Mouse (Mus musculus) forebrain, embryonic 11.5 days (tissue): Measurements from ENCODE around the gene Syf2. TPM values are rescaled to one million over a fixed set of nuclear protein-coding genes. Genes with fewer than 3 reads are reported as not detected.
A peak's percentile ranks its signal among the peaks of the same experiment; 100 is the strongest.

Experiments
- ATAC-seq: fragments of 200-750 bp; cut with Nextera tagmentation; replicated peaks from 2 replicates; pipeline ENCODE4 v1.8.0; 2017; ENCODE audit warnings: moderate TSS enrichment; ENCODE audit not compliant: low FRiP score
- DNase-seq: peaks from one replicate; pipeline ENCODE4 v3.0.0-alpha.2; 2017; ENCODE audit warnings: low spot score
- H3K27ac ChIP-seq: fragments of 300-500 bp; sonication (generic); 2 replicates; pipeline ENCODE4 v1.5.1; 2014; ENCODE audit warnings: low read depth, low read length
- H3K27me3 ChIP-seq: fragments of 300-500 bp; sonication (generic); 2 replicates; pipeline ENCODE4 v1.6.1; 2014; ENCODE audit warnings: mild to moderate bottlenecking, low read length, mixed read lengths; ENCODE audit not compliant: control insufficient read depth, insufficient read depth
- H3K36me3 ChIP-seq: fragments of 300-500 bp; sonication (generic); 2 replicates; pipeline ENCODE4 v1.6.1; 2014; ENCODE audit warnings: mild to moderate bottlenecking, low read length, moderate library complexity, mixed read lengths; ENCODE audit not compliant: control insufficient read depth, insufficient read depth
- H3K4me1 ChIP-seq: fragments of 300-500 bp; sonication (generic); replicated peaks from 2 replicates; pipeline ENCODE4 v1.6.1; 2014; ENCODE audit warnings: low read length, mixed read lengths; ENCODE audit not compliant: control insufficient read depth, insufficient read depth
- H3K4me2 ChIP-seq: fragments of 300-500 bp; sonication (generic); 2 replicates; pipeline ENCODE4 v1.6.1; 2014; ENCODE audit warnings: low read depth, mild to moderate bottlenecking, low read length, moderate library complexity, mixed read lengths; ENCODE audit not compliant: severe bottlenecking
- H3K4me3 ChIP-seq: fragments of 300-500 bp; sonication (generic); 2 replicates; pipeline ENCODE4 v1.5.1; 2014; ENCODE audit warnings: low read depth, low read length
- H3K9ac ChIP-seq: fragments of 300-500 bp; sonication (generic); 2 replicates; pipeline ENCODE4 v1.6.1; 2014; ENCODE audit warnings: low read length
- H3K9me3 ChIP-seq: fragments of 300-500 bp; sonication (generic); 2 replicates; pipeline ENCODE4 v1.6.1; 2016; ENCODE audit warnings: low read length, mixed read lengths; ENCODE audit not compliant: control insufficient read depth
- WGBS: fragments of 180-500 bp; shearing (Covaris S2); extraction: QIAGEN DNeasy Blood & Tissue Kit; methylation state at CpG from one replicate; pipeline ENCODE4 v1.1.7; 2014; 5-methylcytosine and 5-hydroxymethylcytosine counted together
- polyA plus RNA-seq: library from polyadenylated mRNA; unstranded; fragments of >200 nt; fragmentation: Nextera tagmentation; extraction: Ambion mirVana; gene quantifications from 2 replicates; pipeline ENCODE4 v1.2.1, GENCODE M21; 2014

The Syf2 gene
- polyA plus RNA-seq, 1 experiment from 2014 or later, result 66.7 TPM

GRCm38 (mm10) chr4:134929536-134929935, 1.2 kb upstream of the Syf2 start:
- Histone ChIP-seq H3K9me3 (no peaks in the 10 kb centered on the region), H3K4me3 (no peak overlapping the region), H3K27me3 (no peaks in the 10 kb centered on the region), H3K4me2 (no peak overlapping the region), H3K9ac (no peak overlapping the region), H3K36me3 (peaks cover 11% of the 10 kb centered on the region), H3K27ac (no peak overlapping the region), H3K4me1 (peaks cover 12% of the 10 kb centered on the region)
- WGBS, result 82% methylated on average over 4 of the region's 4 CpGs
- ATAC-seq, result no peak
- DNase-seq, result no peak

GRCm38 (mm10) chr4:134930190-134930589, 508 bp upstream of the Syf2 start:
- no peaks in the 10 kb centered on the region for H3K9me3 ChIP-seq
- WGBS, result 32% methylated on average over 9 of the region's 9 CpGs
- no peaks in the 10 kb centered on the region for H3K27me3 ChIP-seq
- peaks cover 14% of the 10 kb centered on the region for H3K36me3 ChIP-seq
- peak overlapping the region; percentile 92 for H3K4me2 ChIP-seq
- ATAC-seq (no peak; the same call in 1 of the 2 replicates), DNase-seq (no peak)
- peaks cover 11% of the 10 kb centered on the region for H3K4me1 ChIP-seq
- H3K9ac ChIP-seq, result no peak overlapping the region; the same call in 1 of the 2 replicates
- H3K4me3 ChIP-seq, result peak overlapping the region; percentile 95
- H3K27ac ChIP-seq, result 0 out of 2 replicates have a peak overlapping the region, but pooled peaks have one; percentile 25

- Histone ChIP-seq H3K27ac (0 out of 2 replicates have a peak overlapping the region, but pooled peaks have one; percentile 18), H3K9ac (no peak overlapping the region), H3K9me3 (no peaks in the 10 kb centered on the region), H3K27me3 (no peaks in the 10 kb centered on the region), H3K36me3 (peaks cover 7% of the 10 kb centered on the region; the same call in 1 of the 2 replicates), H3K4me3 (no peak overlapping the region), H3K4me1 (no peaks in the 10 kb centered on the region), H3K4me2 (no peak overlapping the region)
- no peak for ATAC-seq
- WGBS, result 79% methylated on average over 17 of the region's 17 CpGs
- no peak for DNase-seq
Observed at GRCm38 (mm10) chr4:134937240-134938176, 6.8 kb downstream of the Syf2 start.

- Histone ChIP-seq H3K9me3 (no peaks in the 10 kb centered on the region), H3K36me3 (peaks cover 5% of the 10 kb centered on the region; the same call in 1 of the 2 replicates), H3K27ac (no peak overlapping the region), H3K9ac (no peak overlapping the region), H3K4me3 (no peak overlapping the region), H3K27me3 (no peaks in the 10 kb centered on the region), H3K4me2 (no peak overlapping the region), H3K4me1 (no peaks in the 10 kb centered on the region)
- ATAC-seq (no peak), DNase-seq (no peak)
- WGBS, result 60% methylated on average over 9 of the region's 9 CpGs
Observed at GRCm38 (mm10) chr4:134939900-134940299, 9.2 kb downstream of the Syf2 start.

- no peaks in the 10 kb centered on the region for H3K4me1 ChIP-seq
- no peak overlapping the region for H3K9ac ChIP-seq
- no peak overlapping the region for H3K4me3 ChIP-seq
- no peaks in the 10 kb centered on the region for H3K36me3 ChIP-seq
- no peak for ATAC-seq
- H3K9me3 ChIP-seq, result no peaks in the 10 kb centered on the region
- no peaks in the 10 kb centered on the region for H3K27me3 ChIP-seq
- H3K4me2 ChIP-seq, result no peak overlapping the region
- no peak overlapping the region for H3K27ac ChIP-seq
- DNase-seq, result no peak
- WGBS, result 59% methylated on average over 27 of the region's 27 CpGs
Observed at GRCm38 (mm10) chr4:134943758-134944538, 13.2 kb downstream of the Syf2 start.

- WGBS, result 22% methylated on average over 17 of the region's 17 CpGs
- H3K27ac ChIP-seq, result no peak overlapping the region
- H3K4me3 ChIP-seq, result no peak overlapping the region
- no peaks in the 10 kb centered on the region for H3K9me3 ChIP-seq
- H3K27me3 ChIP-seq, result no peaks in the 10 kb centered on the region
- H3K4me2 ChIP-seq, result peak overlapping the region; percentile 42; the same call in 1 of the 2 replicates
- DNase-seq (peak; percentile 85), ATAC-seq (0 out of 2 replicates have a peak, but pooled peaks have one; percentile 53)
- peaks cover 3% of the 10 kb centered on the region; the same call in 1 of the 2 replicates for H3K4me1 ChIP-seq
- 0 out of 2 replicates have a peak overlapping the region, but pooled peaks have one; percentile 32 for H3K9ac ChIP-seq
- H3K36me3 ChIP-seq, result no peaks in the 10 kb centered on the region
Observed at GRCm38 (mm10) chr4:134946024-134946744, 15.5 kb downstream of the Syf2 start.

GRCm38 (mm10) chr4:134950518-134951091, 19.9 kb downstream of the Syf2 start:
- 35% methylated on average over 11 of the region's 11 CpGs for WGBS
- DNase-seq (peak; percentile 67), ATAC-seq (no peak)

More at GRCm38 (mm10) chr4:134950518-134951091, 19.9 kb downstream of the Syf2 start:
- no peaks in the 10 kb centered on the region for H3K27me3 ChIP-seq
- no peaks in the 10 kb centered on the region for H3K9me3 ChIP-seq
- peaks cover 3% of the 10 kb centered on the region; the same call in 1 of the 2 replicates for H3K4me1 ChIP-seq
- H3K27ac ChIP-seq, result no peak overlapping the region
- H3K9ac ChIP-seq, result no peak overlapping the region
- H3K36me3 ChIP-seq, result no peaks in the 10 kb centered on the region
- no peak overlapping the region for H3K4me2 ChIP-seq
- H3K4me3 ChIP-seq, result no peak overlapping the region
